ENCODE assay signal across 15 mouse cellular contexts in genomic region chr6:91111141-91111953, GRCm38 (mm10). TPM values are rescaled to one million over a fixed set of nuclear protein-coding genes. Genes with fewer than 3 reads are reported as not detected.
DNase-seq lines count a peak whose midpoint lies in the region; ATAC-seq and TF ChIP-seq lines count a peak whose summit lies in the region.
"Had no signal": no experiment of that assay in that cellular context is flagged by ENCODE, and none has a peak within 500 bp of the region (broad histone marks: within the 10 kb centered on the region; RNA-seq: fewer than 3 reads in every experiment).

No protein-coding gene starts in this region.

- peak overlapping the region; percentile 13; the same call in 1 of the 2 replicates for H3K4me3 ChIP-seq in spleen, adult 2 months (ENCODE audit: extremely low read depth, insufficient read depth, insufficient read length)
- H3K4me3 ChIP-seq in liver, postnatal 0 days (ENCODE audit: low read depth, low read length): no peak overlapping the region
- H3K4me3 ChIP-seq in limb, embryonic 10.5 days: no peak overlapping the region
- H3K4me3 ChIP-seq: forebrain, embryonic 12.5 days; stomach, embryonic 15.5 days had no signal

- H3K9ac ChIP-seq in liver, postnatal 0 days (replicated peaks): peak overlapping the region; percentile 32; the same call in 1 of the 2 replicates
- H3K9ac ChIP-seq: forebrain, embryonic 12.5 days; stomach, embryonic 15.5 days had no signal

- H3K9me3 ChIP-seq in liver, postnatal 0 days (ENCODE audit: low read length): no peaks in the 10 kb centered on the region
- H3K9me3 ChIP-seq in limb, embryonic 10.5 days (replicated peaks): no peaks in the 10 kb centered on the region
- H3K9me3 ChIP-seq: forebrain, embryonic 12.5 days; stomach, embryonic 15.5 days had no signal

- no peaks in the 10 kb centered on the region for H3K36me3 ChIP-seq in spleen, adult 2 months (ENCODE audit: control insufficient read depth, insufficient read depth, low read length)
- no peaks in the 10 kb centered on the region for H3K36me3 ChIP-seq in liver, postnatal 0 days (replicated peaks; ENCODE audit: insufficient read depth, low read length)
- H3K36me3 ChIP-seq in limb, embryonic 10.5 days: no peaks in the 10 kb centered on the region
- H3K36me3 ChIP-seq: forebrain, embryonic 12.5 days; stomach, embryonic 15.5 days had no signal

- H3K4me1 ChIP-seq in spleen, adult 2 months (ENCODE audit: control insufficient read depth, insufficient read depth, insufficient read length): peaks cover 34% of the 10 kb centered on the region
- peaks cover 58% of the 10 kb centered on the region for H3K4me1 ChIP-seq in liver, postnatal 0 days (ENCODE audit: insufficient read depth)
- peaks cover 10% of the 10 kb centered on the region for H3K4me1 ChIP-seq in limb, embryonic 10.5 days

- H3K4me2 ChIP-seq in liver, postnatal 0 days (ENCODE audit: low read depth, low read length): peak overlapping the region; percentile 32
- H3K4me2 ChIP-seq: forebrain, embryonic 12.5 days had no signal

- 25% methylated on average over 10 of the region's 10 CpGs for WGBS in spleen, adult 2 months
- WGBS in liver, postnatal 0 days (ENCODE audit: insufficient replicate concordance): 47% methylated on average over 10 of the region's 10 CpGs
- WGBS in limb, embryonic 10.5 days: 88% methylated on average over 10 of the region's 10 CpGs

- peak overlapping the region; percentile 86 for H3K27ac ChIP-seq in spleen, adult 2 months (ENCODE audit: insufficient read depth, low read length)
- H3K27ac ChIP-seq in liver, postnatal 0 days (ENCODE audit: low read depth): peak overlapping the region; percentile 66
- H3K27ac ChIP-seq in limb, embryonic 10.5 days: no peak overlapping the region
- H3K27ac ChIP-seq: forebrain, embryonic 12.5 days; stomach, embryonic 15.5 days had no signal

- DNase-seq in spleen, adult 2 months (ENCODE audit: low read depth in 1 of 2, low spot score in 2 of 2): peak in 1 of 2 experiments; percentile 57
- no peak for DNase-seq in spleen, postnatal 4 days (ENCODE audit: low spot score in 2 of 2)
- no peak for DNase-seq in liver, postnatal 0 days
- no peak for DNase-seq in adrenal gland, postnatal 4 days (ENCODE audit: low spot score in 2 of 2)
- no peak for DNase-seq in limb, embryonic 10.5 days (ENCODE audit: low spot score)
- DNase-seq: gastrocnemius, postnatal 25 days; heart, postnatal 14 days; kidney, adult 8-10 months; left cerebral cortex, postnatal 4 days; lung, postnatal 4 days; retina, postnatal 1 day had no signal

- no peaks in the 10 kb centered on the region for H3K27me3 ChIP-seq in spleen, adult 2 months (ENCODE audit: control insufficient read depth, insufficient read depth, low read length)
- H3K27me3 ChIP-seq in liver, postnatal 0 days (ENCODE audit: insufficient read depth, low read length): no peaks in the 10 kb centered on the region
- H3K27me3 ChIP-seq in limb, embryonic 10.5 days (ENCODE audit: low read depth, poor library complexity, severe bottlenecking): peaks cover 19% of the 10 kb centered on the region
- H3K27me3 ChIP-seq: forebrain, embryonic 12.5 days; stomach, embryonic 15.5 days had no signal

- ATAC-seq in activated CD4-positive, CD25-positive, alpha-beta regulatory T cell, adult 4 months: peak; percentile 22
- no peak for ATAC-seq in liver, postnatal 0 days
- ATAC-seq in megakaryocyte-erythroid progenitor cell, adult 5-6 weeks (replicated peaks; ENCODE audit: low FRiP score, low TSS enrichment, poor library complexity, severe bottlenecking): no peak

- TF ChIP-seq CTCF in spleen, adult 2 months (IDR thresholded peaks at IDR 0.05; ENCODE audit: extremely low read depth, insufficient read depth, insufficient read length, insufficient replicate concordance): no peak
- no peak for TF ChIP-seq CTCF in liver, postnatal 0 days (IDR thresholded peaks at IDR 0.05; ENCODE audit: low read depth)

- no peak for TF ChIP-seq POLR2A in spleen, adult 2 months (IDR thresholded peaks at IDR 0.05; ENCODE audit: low read depth, low read length)

- TF ChIP-seq EP300 in liver, postnatal 0 days (IDR thresholded peaks at IDR 0.05; ENCODE audit: low read depth): no peak

RNA-seq across cellular contexts. Expression of gene Nup210, which starts 5.3 kb away (rescaled TPM):
- polyA plus RNA-seq in spleen, adult 2 months (2012; rRNA removed): 176 and 180 TPM in 2 replicates
- 10 to 100 TPM; 61.6 to 82.1 TPM for polyA plus RNA-seq in activated CD4-positive, CD25-positive, alpha-beta regulatory T cell, adult 4 months (2017; shearing (Covaris generic))
- 8.5 and 11.8 TPM in 2 replicates for polyA plus RNA-seq in liver, postnatal 0 days (2015; fragmentation: Nextera tagmentation; extraction: Ambion mirVana)
- total RNA-seq in adrenal gland, postnatal 4 days (2021): 10 to 100 TPM; 17.0 to 24.6 TPM
- 135 and 191 TPM in 2 replicates for total RNA-seq in megakaryocyte-erythroid progenitor cell, adult 5-6 weeks (2014; fragmentation: Nextera tagmentation)
- total RNA-seq in megakaryocyte-erythroid progenitor cell, adult 5-6 weeks (2017): 76.4 and 185 TPM in 2 replicates
- 7.2 and 10.7 TPM in 2 replicates for polyA plus RNA-seq in limb, embryonic 10.5 days (2016; fragmentation: Nextera tagmentation; extraction: Ambion mirVana)

RNA-seq across cellular contexts. Expression of gene Hdac11, which starts 45.1 kb away (rescaled TPM):
- 8.3 and 8.9 TPM in 2 replicates for polyA plus RNA-seq in spleen, adult 2 months (2012; rRNA removed)
- polyA plus RNA-seq in activated CD4-positive, CD25-positive, alpha-beta regulatory T cell, adult 4 months (2017; shearing (Covaris generic)): 1 to 10 TPM in 1 of 2 experiments, under 1 TPM in 1; 0.54 to 1.3 TPM
- polyA plus RNA-seq in liver, postnatal 0 days (2015; fragmentation: Nextera tagmentation; extraction: Ambion mirVana): 3.4 and 4.6 TPM in 2 replicates
- total RNA-seq in adrenal gland, postnatal 4 days (2021): 10 to 100 TPM; 12.9 to 17.8 TPM
- total RNA-seq in megakaryocyte-erythroid progenitor cell, adult 5-6 weeks (2014; fragmentation: Nextera tagmentation): 2.1 and 8.1 TPM in 2 replicates
- 0.99 and 1.0 TPM in 2 replicates for total RNA-seq in megakaryocyte-erythroid progenitor cell, adult 5-6 weeks (2017)
- polyA plus RNA-seq in limb, embryonic 10.5 days (2016; fragmentation: Nextera tagmentation; extraction: Ambion mirVana): 10.0 and 12.8 TPM in 2 replicates
